Mouse (Mus musculus) kidney, embryonic 15.5 days (tissue): Measurements from ENCODE around the gene P2ry10. TPM values are rescaled to one million over a fixed set of nuclear protein-coding genes. Genes with fewer than 3 reads are reported as not detected.
"Not testable (repeated sequence)": the region's sequence is repeated elsewhere in the genome, so short reads cannot be mapped to it uniquely, and the experiment has no call there.

Source experiments
- ATAC-seq: fragments of 200-750 bp; cut with Nextera tagmentation; replicated peaks from 2 replicates; pipeline ENCODE4 v1.8.0; 2017; ENCODE audit warnings: moderate TSS enrichment; ENCODE audit not compliant: low FRiP score
- H3K27ac ChIP-seq: fragments of 300-500 bp; sonication (generic); 2 replicates; pipeline ENCODE4 v1.5.1; 2015; ENCODE audit warnings: mild to moderate bottlenecking, inconsistent platforms
- H3K27me3 ChIP-seq: fragments of 300-500 bp; sonication (generic); 2 replicates; pipeline ENCODE4 v1.6.1; 2015; ENCODE audit warnings: inconsistent platforms
- H3K36me3 ChIP-seq: fragments of 300-500 bp; sonication (generic); 2 replicates; pipeline ENCODE4 v1.6.1; 2015; ENCODE audit warnings: inconsistent platforms
- H3K4me1 ChIP-seq: fragments of 300-500 bp; sonication (generic); 2 replicates; pipeline ENCODE4 v1.6.1; 2015; ENCODE audit warnings: inconsistent platforms
- H3K4me2 ChIP-seq: fragments of 300-500 bp; sonication (generic); 2 replicates; pipeline ENCODE4 v1.6.1; 2015; ENCODE audit warnings: moderate library complexity, mild to moderate bottlenecking, inconsistent platforms
- H3K4me3 ChIP-seq: fragments of 300-500 bp; sonication (generic); replicated peaks from 2 replicates; pipeline ENCODE4 v1.5.1; 2015; ENCODE audit warnings: mild to moderate bottlenecking, inconsistent platforms
- H3K9ac ChIP-seq: fragments of 300-500 bp; sonication (generic); 2 replicates; pipeline ENCODE4 v1.6.1; 2015; ENCODE audit warnings: mild to moderate bottlenecking, inconsistent platforms
- H3K9me3 ChIP-seq: fragments of 300-500 bp; sonication (generic); replicated peaks from 2 replicates; pipeline ENCODE4 v1.6.1; 2016; ENCODE audit warnings: inconsistent platforms
- WGBS: fragments of 180-500 bp; shearing (Covaris S2); methylation state at CpG from one replicate; pipeline ENCODE4 v1.1.7; 2015; ENCODE audit warnings: mixed read lengths; 5-methylcytosine and 5-hydroxymethylcytosine counted together
- polyA plus RNA-seq: library from polyadenylated mRNA; unstranded; fragments of >200 nt; fragmentation: Nextera tagmentation; extraction: Ambion mirVana; gene quantifications from 2 replicates; pipeline ENCODE4 v1.2.1, GENCODE M21; 2015

Gene P2ry10
- 0.09 TPM in 1 of 2 replicates, not detected in the other for polyA plus RNA-seq

DNA sequence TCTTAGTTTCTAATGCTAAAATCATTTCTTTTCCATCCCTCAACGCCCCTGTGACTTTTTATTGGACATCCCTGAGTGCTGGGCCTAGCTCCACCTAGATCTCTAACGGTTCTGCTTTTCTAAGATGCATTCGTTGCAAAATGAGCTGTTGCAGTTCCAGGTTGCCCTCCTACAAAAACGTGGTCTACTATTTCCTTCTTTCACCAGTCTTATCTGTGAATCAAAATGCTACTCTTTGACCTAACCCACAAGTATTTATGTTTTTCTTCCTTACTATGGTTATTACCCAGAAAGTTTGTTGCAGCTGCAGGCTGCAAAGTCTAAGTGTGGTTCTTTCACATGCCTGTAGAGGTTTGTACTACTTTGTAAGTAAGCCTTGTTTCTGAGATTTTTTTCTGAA lies at the start of gene P2ry10:
TSS of gene P2ry10 (plus strand) at position 316 of the 400 bp plus-strand sequence.
- 0 out of 2 replicates have a peak, but pooled peaks cover 5% of the 10 kb centered on the region for H3K27me3 ChIP-seq
- ATAC-seq = no peak
- H3K36me3 ChIP-seq = no peaks in the 10 kb centered on the region
- whole genome bisulfite sequencing = 62% methylated on average over 4 of the region's 4 CpGs
- no peaks in the 10 kb centered on the region for H3K9me3 ChIP-seq
- no peaks in the 10 kb centered on the region for H3K4me1 ChIP-seq
- no peak within 1 kb of the TSS for H3K9ac ChIP-seq
- H3K4me2 ChIP-seq = no peak within 1 kb of the TSS
- H3K27ac ChIP-seq = no peak within 1 kb of the TSS
- no peak within 1 kb of the TSS for H3K4me3 ChIP-seq

GRCm38 (mm10) chrX:107039146-107039545 lies 49.1 kb upstream of the P2ry10 start:
- Histone ChIP-seq H3K4me1 (no peaks in the 10 kb centered on the region), H3K27ac (no peak overlapping the region), H3K9me3 (no peaks in the 10 kb centered on the region), H3K4me2 (no peak overlapping the region), H3K4me3 (no peak overlapping the region), H3K27me3 (no peaks in the 10 kb centered on the region), H3K36me3 (no peaks in the 10 kb centered on the region), H3K9ac (no peak overlapping the region)
- no peak for ATAC-seq

DNA sequence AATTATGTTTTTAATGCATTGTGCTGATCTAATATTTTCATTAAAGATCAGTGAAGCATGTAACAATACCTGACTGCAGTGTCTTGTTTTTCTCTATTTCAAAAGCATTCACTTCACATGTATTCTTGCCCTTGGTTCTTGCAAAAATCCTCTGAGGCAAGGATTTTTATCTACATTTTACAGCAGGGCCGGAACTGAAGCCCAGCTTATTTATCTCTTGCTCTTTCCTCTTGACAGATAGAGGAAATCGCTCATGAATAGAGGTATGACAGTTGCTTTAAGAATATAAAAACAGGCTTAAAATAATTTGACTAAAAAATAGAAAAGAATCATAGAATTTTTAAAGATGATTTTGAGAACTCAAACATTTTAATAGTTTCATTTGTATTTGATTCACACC lies 48.7 kb upstream of the P2ry10 start:
- H3K4me3 ChIP-seq = no peak overlapping the region
- 47% methylated on average over 2 of the region's 2 CpGs for WGBS
- no peak overlapping the region for H3K9ac ChIP-seq
- H3K4me2 ChIP-seq = no peak overlapping the region
- no peaks in the 10 kb centered on the region for H3K9me3 ChIP-seq
- H3K4me1 ChIP-seq = no peaks in the 10 kb centered on the region
- H3K36me3 ChIP-seq = no peaks in the 10 kb centered on the region
- no peak for ATAC-seq
- H3K27me3 ChIP-seq = no peaks in the 10 kb centered on the region
- H3K27ac ChIP-seq = no peak overlapping the region

DNA sequence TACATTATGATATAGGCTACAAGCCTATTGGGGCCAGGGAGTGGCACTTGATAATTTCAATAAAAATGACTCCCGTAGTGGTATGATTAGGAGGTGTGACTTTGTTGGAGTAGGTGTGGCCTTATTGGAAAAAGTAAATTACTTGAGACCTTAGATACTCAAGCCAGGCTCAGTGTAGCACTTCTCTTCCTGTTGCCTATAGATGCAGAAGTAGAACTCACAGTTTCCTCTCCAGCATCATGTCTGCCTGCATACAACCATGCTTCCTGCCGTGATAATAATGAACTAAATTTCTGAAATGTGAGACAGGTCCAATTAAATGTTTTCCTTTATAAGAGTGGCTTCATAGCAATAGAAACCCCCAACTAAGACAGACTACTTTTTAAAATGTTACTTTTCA lies 45.9 kb upstream of the P2ry10 start:
- H3K4me2 ChIP-seq = no peak overlapping the region
- 84% methylated on average over 2 of the region's 2 CpGs for WGBS

DNA sequence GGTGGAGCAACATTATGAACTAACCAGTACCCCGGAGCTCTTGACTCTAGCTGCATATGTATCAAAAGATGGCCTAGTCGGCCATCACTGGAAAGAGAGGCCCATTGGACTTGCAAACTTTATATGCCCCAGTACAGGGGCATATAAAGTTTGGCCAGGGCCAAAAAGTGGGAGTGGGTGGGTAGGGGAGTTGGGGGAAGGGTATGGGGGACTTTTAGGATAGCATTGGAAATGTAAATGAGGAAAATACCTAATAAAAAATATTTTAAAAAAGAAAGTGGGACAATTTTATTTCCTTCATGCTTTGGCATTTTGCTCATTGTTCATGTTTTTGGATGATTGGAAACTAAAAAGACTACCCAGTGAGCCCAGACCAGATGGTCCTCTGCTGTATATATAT lies 4.9 kb upstream of the P2ry10 start:
- 86% methylated on average over 2 of the region's 2 CpGs for WGBS
- not testable (repeated sequence) for H3K36me3 ChIP-seq, ATAC-seq, H3K27ac ChIP-seq, H3K4me2 ChIP-seq, H3K4me1 ChIP-seq, H3K9ac ChIP-seq, H3K9me3 ChIP-seq, H3K4me3 ChIP-seq, H3K27me3 ChIP-seq

More for the DNA sequence above, 45.9 kb upstream of the P2ry10 start:
- H3K36me3 ChIP-seq = no peaks in the 10 kb centered on the region
- no peaks in the 10 kb centered on the region for H3K9me3 ChIP-seq
- H3K4me3 ChIP-seq = no peak overlapping the region
- ATAC-seq = no peak
- no peaks in the 10 kb centered on the region for H3K4me1 ChIP-seq
- no peak overlapping the region for H3K9ac ChIP-seq
- H3K27me3 ChIP-seq = no peaks in the 10 kb centered on the region
- H3K27ac ChIP-seq = no peak overlapping the region

- ATAC-seq = no peak
- no peak overlapping the region for H3K27ac ChIP-seq
These were observed 4.0 kb upstream of the P2ry10 start for GRCm38 (mm10) chrX:107084320-107084719.

GRCm38 (mm10) chrX:107089131-107089530 lies 839 bp downstream of the P2ry10 start:
- 67% methylated on average over 5 of the region's 5 CpGs for WGBS
- H3K4me3 ChIP-seq = no peak overlapping the region
- H3K9me3 ChIP-seq = no peaks in the 10 kb centered on the region
- H3K27me3 ChIP-seq = 0 out of 2 replicates have a peak, but pooled peaks cover 5% of the 10 kb centered on the region
- no peak overlapping the region for H3K27ac ChIP-seq
- no peaks in the 10 kb centered on the region for H3K36me3 ChIP-seq
- H3K4me1 ChIP-seq = no peaks in the 10 kb centered on the region
- no peak for ATAC-seq
- no peak overlapping the region for H3K4me2 ChIP-seq
- no peak overlapping the region for H3K9ac ChIP-seq

More at GRCm38 (mm10) chrX:107084320-107084719, 4.0 kb upstream of the P2ry10 start:
- Histone ChIP-seq H3K4me2 (no peak overlapping the region), H3K9ac (no peak overlapping the region), H3K27me3 (0 out of 2 replicates have a peak, but pooled peaks cover 4% of the 10 kb centered on the region), H3K9me3 (no peaks in the 10 kb centered on the region), H3K4me1 (no peaks in the 10 kb centered on the region), H3K36me3 (no peaks in the 10 kb centered on the region), H3K4me3 (no peak overlapping the region)

- ATAC-seq = no peak
- H3K4me1 ChIP-seq = no peaks in the 10 kb centered on the region
- no peak overlapping the region for H3K4me2 ChIP-seq
- no peak overlapping the region for H3K27ac ChIP-seq
- WGBS = 78% methylated on average over 1 of the region's 1 CpGs
- 0 out of 2 replicates have a peak, but pooled peaks cover 5% of the 10 kb centered on the region for H3K27me3 ChIP-seq
- H3K36me3 ChIP-seq = no peaks in the 10 kb centered on the region
- no peak overlapping the region for H3K9ac ChIP-seq
- H3K9me3 ChIP-seq = no peaks in the 10 kb centered on the region
- no peak overlapping the region for H3K4me3 ChIP-seq
These were observed 1.6 kb downstream of the P2ry10 start for GRCm38 (mm10) chrX:107089930-107090329.

DNA sequence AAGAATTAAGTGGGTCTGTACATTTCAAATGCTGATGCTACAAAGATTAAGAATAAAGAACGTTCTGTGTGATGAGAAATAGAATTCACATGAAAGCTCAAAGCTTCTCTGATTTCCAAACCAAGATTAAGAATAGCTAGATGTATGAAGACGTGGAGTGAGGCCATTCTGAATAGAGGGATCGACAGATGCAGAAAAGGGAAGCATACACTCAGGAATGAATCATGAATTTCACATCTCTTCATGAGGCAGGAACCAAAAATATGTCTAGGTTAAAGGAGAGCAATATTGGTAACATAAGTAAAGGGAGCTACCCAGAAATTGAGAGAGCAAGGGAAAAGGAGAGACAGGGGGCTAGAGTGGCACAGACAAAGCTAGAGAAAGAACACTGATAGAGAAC lies 7.3 kb downstream of the P2ry10 start:
- no peak for ATAC-seq
- Histone ChIP-seq H3K4me2 (no peak overlapping the region), H3K27ac (no peak overlapping the region), H3K9ac (no peak overlapping the region), H3K4me3 (no peak overlapping the region), H3K4me1 (no peaks in the 10 kb centered on the region), H3K36me3 (no peaks in the 10 kb centered on the region), H3K9me3 (no peaks in the 10 kb centered on the region), H3K27me3 (no peaks in the 10 kb centered on the region)
- 74% methylated on average over 3 of the region's 3 CpGs for WGBS

DNA sequence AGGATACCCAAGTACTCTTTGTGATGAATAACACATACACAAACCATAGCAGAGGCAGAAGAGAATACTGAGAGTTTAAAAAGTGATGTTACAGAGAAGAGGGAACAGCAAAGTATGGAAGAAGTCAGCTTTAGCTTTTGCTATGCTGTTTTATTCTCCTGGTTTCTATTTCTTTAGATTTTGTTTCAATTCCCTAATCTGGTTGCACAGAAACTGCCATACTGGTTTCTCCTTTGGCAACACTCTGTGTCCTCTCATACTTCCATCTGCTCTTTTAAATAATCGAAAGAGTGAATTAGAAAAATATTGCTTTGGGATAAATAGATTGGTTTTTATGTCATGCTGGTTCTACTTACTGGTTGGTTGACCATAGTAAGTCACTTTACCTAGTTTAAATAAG lies 28.0 kb downstream of the P2ry10 start:
- no peak overlapping the region for H3K4me2 ChIP-seq
- ATAC-seq = no peak
- no peak overlapping the region for H3K27ac ChIP-seq
- H3K27me3 ChIP-seq = peaks cover 3% of the 10 kb centered on the region; the same call in 1 of the 2 replicates
- H3K9ac ChIP-seq = no peak overlapping the region
- WGBS = 89% methylated on average over 1 of the region's 1 CpGs
- H3K4me1 ChIP-seq = no peaks in the 10 kb centered on the region
- no peaks in the 10 kb centered on the region; the same call in 1 of the 2 replicates for H3K9me3 ChIP-seq
- H3K4me3 ChIP-seq = no peak overlapping the region
- no peaks in the 10 kb centered on the region for H3K36me3 ChIP-seq

DNA sequence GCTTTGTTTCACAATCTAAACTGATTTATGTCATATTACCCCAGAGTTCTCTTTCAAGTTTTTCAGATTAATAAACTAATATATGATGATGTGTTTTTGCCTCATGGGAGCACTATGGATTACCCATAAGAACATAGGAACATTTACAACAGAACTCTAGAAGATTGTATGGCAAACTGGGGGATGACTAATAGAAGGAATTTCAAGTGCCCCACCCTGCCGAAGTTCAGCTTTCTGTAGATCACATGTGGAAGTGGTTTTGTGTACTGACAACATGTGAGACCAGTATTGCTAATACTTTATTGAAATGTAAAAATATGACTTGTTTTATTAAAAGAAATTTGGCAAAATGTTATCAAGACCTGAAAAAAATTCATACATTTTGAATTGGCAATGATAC lies 28.7 kb downstream of the P2ry10 start:
- H3K4me3 ChIP-seq = no peak overlapping the region
- WGBS = 78% methylated on average over 1 of the region's 1 CpGs
- no peak overlapping the region for H3K4me2 ChIP-seq
- no peaks in the 10 kb centered on the region for H3K36me3 ChIP-seq
- no peak overlapping the region for H3K27ac ChIP-seq
- no peak overlapping the region for H3K9ac ChIP-seq
- no peaks in the 10 kb centered on the region for H3K4me1 ChIP-seq
- peaks cover 3% of the 10 kb centered on the region; the same call in 1 of the 2 replicates for H3K27me3 ChIP-seq
- H3K9me3 ChIP-seq = no peaks in the 10 kb centered on the region; the same call in 1 of the 2 replicates
- no peak for ATAC-seq

GRCm38 (mm10) chrX:107143184-107143583 lies 54.9 kb downstream of the P2ry10 start:
- no peak overlapping the region for H3K4me2 ChIP-seq

DNA sequence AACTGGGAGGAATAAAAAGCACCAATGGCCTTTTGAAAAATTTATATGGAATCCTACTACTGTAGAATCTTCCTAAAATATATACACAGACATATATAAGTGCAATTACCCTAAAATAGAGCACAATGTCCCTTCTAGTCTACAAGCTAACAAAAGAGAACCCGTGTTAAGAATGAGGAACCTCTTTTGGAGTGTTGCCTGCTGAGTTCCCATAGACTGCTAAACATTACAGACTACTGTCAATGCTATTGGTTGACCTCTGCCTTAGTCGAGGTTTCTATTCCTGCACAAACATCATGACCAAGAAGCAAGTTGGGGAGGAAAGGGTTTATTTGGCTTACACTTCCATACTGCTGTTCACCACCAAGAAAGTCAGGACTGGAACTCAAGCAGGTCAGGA lies 55.6 kb downstream of the P2ry10 start:
- no peaks in the 10 kb centered on the region for H3K9me3 ChIP-seq
- H3K4me1 ChIP-seq = no peaks in the 10 kb centered on the region
- no peak overlapping the region for H3K27ac ChIP-seq
- WGBS = 66% methylated on average over 2 of the region's 2 CpGs
- no peak overlapping the region for H3K4me2 ChIP-seq
- H3K36me3 ChIP-seq = no peaks in the 10 kb centered on the region
- H3K4me3 ChIP-seq = no peak overlapping the region
- no peak for ATAC-seq
- no peaks in the 10 kb centered on the region for H3K27me3 ChIP-seq
- H3K9ac ChIP-seq = no peak overlapping the region

More at GRCm38 (mm10) chrX:107143184-107143583, 54.9 kb downstream of the P2ry10 start:
- Histone ChIP-seq H3K27me3 (no peaks in the 10 kb centered on the region), H3K9me3 (no peaks in the 10 kb centered on the region), H3K9ac (no peak overlapping the region), H3K4me3 (no peak overlapping the region), H3K36me3 (no peaks in the 10 kb centered on the region), H3K27ac (no peak overlapping the region), H3K4me1 (no peaks in the 10 kb centered on the region)
- 76% methylated on average over 3 of the region's 3 CpGs for WGBS
- ATAC-seq = no peak
